Mouse (Mus musculus): ENCODE measurements around the gene Hist4h4. TPM values are rescaled to one million over a fixed set of nuclear protein-coding genes. Genes with fewer than 3 reads are reported as not detected.
"Not testable (repeated sequence)": the region's sequence is repeated elsewhere in the genome, so short reads cannot be mapped to it uniquely, and the experiment has no call there.

Gene Hist4h4
- polyA plus RNA-seq, 2 experiments, result 1.1 to 1.2 TPM

DNA sequence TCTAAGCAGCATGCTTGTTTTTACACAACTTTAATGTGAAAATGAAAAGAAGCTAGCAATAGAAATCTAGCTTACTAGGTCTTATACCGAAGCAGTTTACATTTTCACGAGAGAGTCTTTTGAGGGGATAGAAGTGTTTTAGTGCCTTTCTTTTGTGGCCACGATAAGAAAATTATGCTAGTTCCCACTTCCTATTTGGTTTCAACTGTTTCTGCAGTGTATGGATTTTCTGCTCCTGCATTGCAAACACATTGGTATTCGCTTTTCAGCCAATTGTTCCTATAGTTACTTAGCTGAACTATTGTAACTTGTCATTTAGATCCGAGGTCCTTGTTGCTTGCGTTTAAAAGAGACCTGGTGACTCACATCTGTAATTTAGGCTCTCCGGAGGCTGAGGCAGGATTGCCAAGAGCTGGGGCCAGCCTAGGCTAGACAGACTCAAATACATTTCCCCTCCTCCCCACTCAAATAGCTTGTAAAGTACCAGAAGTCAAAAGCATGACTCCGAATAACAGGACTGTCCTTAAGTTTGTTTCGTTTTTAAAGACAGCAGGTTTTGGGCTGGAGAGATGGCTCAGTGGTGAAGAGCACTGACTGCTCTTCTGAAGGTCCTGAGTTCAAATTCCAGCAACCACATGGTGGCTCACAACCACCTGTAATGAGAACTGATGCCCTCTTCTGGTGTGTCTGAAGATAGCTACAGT is 642 bp upstream of the Hist4h4 start:
- TF ChIP-seq POLR2A (IDR thresholded peaks at IDR 0.05; ENCODE audit: borderline replicate concordance, extremely low read depth, insufficient read depth, insufficient read length), result no peak
- Histone ChIP-seq H3K4me3 (replicated peaks; ENCODE audit: low read length) (peak overlapping the region; percentile 78), H3K9ac (ENCODE audit: low read depth, low read length, severe bottlenecking) (no peak overlapping the region; the same call in 1 of the 2 replicates), H3K27ac (replicated peaks; ENCODE audit: low read depth, low read length) (peak overlapping the region; percentile 100), H3K36me3 (ENCODE audit: control insufficient read depth, insufficient read depth, low read length) (no peaks in the 10 kb centered on the region), H3K4me2 (replicated peaks; ENCODE audit: low read depth, low read length, severe bottlenecking) (peak overlapping the region; percentile 62), H3K27me3 (ENCODE audit: control insufficient read depth, insufficient read depth, low read length) (no peaks in the 10 kb centered on the region), H3K4me1 (ENCODE audit: control insufficient read depth, insufficient read depth, low read length) (peaks cover 21% of the 10 kb centered on the region), H3K9me3 (ENCODE audit: control insufficient read depth, low read length) (no peaks in the 10 kb centered on the region)
- ATAC-seq (ENCODE audit: low FRiP score, low read depth) (no peak), DNase-seq (ENCODE audit: low spot score) (no peak)
- 26% methylated on average over 9 of the region's 9 CpGs for WGBS

DNA sequence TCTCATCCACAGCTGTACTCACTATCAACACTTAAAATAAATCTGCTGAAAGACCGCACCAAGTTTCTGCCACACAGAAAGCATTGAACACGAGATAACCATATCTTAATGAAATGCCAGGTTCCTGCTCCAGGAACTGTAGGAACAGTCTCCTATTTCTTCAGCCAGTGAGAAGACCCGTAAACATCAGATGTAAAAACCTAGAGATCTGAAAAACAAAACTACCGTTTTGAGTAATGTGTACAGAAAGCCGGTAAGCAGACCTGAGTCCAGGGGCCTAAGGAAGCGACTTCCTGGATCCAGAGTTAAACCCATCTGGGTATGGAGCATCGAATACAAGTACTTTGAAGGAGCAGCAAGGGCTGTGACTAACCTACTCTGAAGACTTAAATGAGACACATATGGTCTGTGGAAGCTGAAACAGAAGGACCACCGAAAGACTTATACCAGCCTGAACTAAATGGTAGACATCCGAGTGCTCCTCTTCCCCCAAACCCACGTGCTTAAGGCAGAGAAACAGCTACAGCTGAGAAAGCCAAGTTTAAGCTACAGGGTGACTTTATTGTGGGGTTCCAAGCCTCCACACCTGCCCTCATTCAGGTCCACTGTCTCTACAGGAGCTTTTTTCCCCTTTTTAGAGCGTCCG is 999 bp downstream of the Hist4h4 start:
- no peak for TF ChIP-seq POLR2A (IDR thresholded peaks at IDR 0.05; ENCODE audit: borderline replicate concordance, extremely low read depth, insufficient read depth, insufficient read length)
- H3K4me1 ChIP-seq (ENCODE audit: control insufficient read depth, insufficient read depth, low read length), result peaks cover 12% of the 10 kb centered on the region
- peak overlapping the region; percentile 62 for H3K4me2 ChIP-seq (replicated peaks; ENCODE audit: low read depth, low read length, severe bottlenecking)
- H3K27ac ChIP-seq (replicated peaks; ENCODE audit: low read depth, low read length), result peak overlapping the region; percentile 100
- H3K27me3 ChIP-seq (ENCODE audit: control insufficient read depth, insufficient read depth, low read length), result no peaks in the 10 kb centered on the region
- no peaks in the 10 kb centered on the region for H3K9me3 ChIP-seq (ENCODE audit: control insufficient read depth, low read length)
- ATAC-seq (ENCODE audit: low FRiP score, low read depth) (peak; percentile 2; the same call in 1 of the 2 replicates), DNase-seq (ENCODE audit: low spot score) (no peak)
- peak overlapping the region; percentile 78 for H3K4me3 ChIP-seq (replicated peaks; ENCODE audit: low read length)
- H3K36me3 ChIP-seq (ENCODE audit: control insufficient read depth, insufficient read depth, low read length), result no peaks in the 10 kb centered on the region
- peak overlapping the region; percentile 96 for H3K9ac ChIP-seq (ENCODE audit: low read depth, low read length, severe bottlenecking)
- WGBS, result 13% methylated on average over 12 of the region's 12 CpGs

DNA sequence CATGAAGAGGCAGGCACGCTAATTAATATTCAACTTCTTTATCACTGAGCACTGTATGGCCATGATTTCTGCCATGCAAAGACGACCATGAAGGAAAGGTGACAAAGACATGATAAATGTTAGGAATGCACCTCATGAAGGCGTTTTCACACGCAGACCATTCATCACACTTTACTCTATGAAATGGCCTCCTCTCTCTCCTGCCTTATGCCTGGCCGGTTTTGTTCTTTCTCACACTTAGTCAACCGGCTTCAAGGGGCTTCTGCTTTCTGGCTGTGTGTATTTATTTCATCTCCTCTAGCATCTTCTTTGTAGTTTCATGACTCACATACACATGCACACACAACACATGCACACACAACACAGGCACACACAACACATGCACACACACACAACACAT is 2.9 kb downstream of the Hist4h4 start:
- no peak overlapping the region for H3K4me3 ChIP-seq (replicated peaks; ENCODE audit: low read length)
- H3K27me3 ChIP-seq (ENCODE audit: control insufficient read depth, insufficient read depth, low read length), result no peaks in the 10 kb centered on the region
- no peak for ATAC-seq (ENCODE audit: low FRiP score, low read depth)
- no peaks in the 10 kb centered on the region for H3K9me3 ChIP-seq (ENCODE audit: control insufficient read depth, low read length)
- DNase-seq (ENCODE audit: low spot score), result no peak
- no peak overlapping the region for H3K27ac ChIP-seq (replicated peaks; ENCODE audit: low read depth, low read length)
- WGBS, result 84% methylated on average over 6 of the region's 6 CpGs
- H3K4me1 ChIP-seq (ENCODE audit: control insufficient read depth, insufficient read depth, low read length), result peaks cover 9% of the 10 kb centered on the region
- TF ChIP-seq POLR2A (IDR thresholded peaks at IDR 0.05; ENCODE audit: borderline replicate concordance, extremely low read depth, insufficient read depth, insufficient read length), result no peak
- H3K4me2 ChIP-seq (replicated peaks; ENCODE audit: low read depth, low read length, severe bottlenecking), result no peak overlapping the region
- no peak overlapping the region for H3K9ac ChIP-seq (ENCODE audit: low read depth, low read length, severe bottlenecking)
- no peaks in the 10 kb centered on the region for H3K36me3 ChIP-seq (ENCODE audit: control insufficient read depth, insufficient read depth, low read length)

GRCm38 (mm10) chr6:136800710-136801109 is 3.5 kb downstream of the Hist4h4 start:
- Histone ChIP-seq H3K27ac (replicated peaks; ENCODE audit: low read depth, low read length) (no peak overlapping the region), H3K27me3 (ENCODE audit: control insufficient read depth, insufficient read depth, low read length) (no peaks in the 10 kb centered on the region), H3K4me3 (replicated peaks; ENCODE audit: low read length) (no peak overlapping the region), H3K9me3 (ENCODE audit: control insufficient read depth, low read length) (no peaks in the 10 kb centered on the region), H3K36me3 (ENCODE audit: control insufficient read depth, insufficient read depth, low read length) (no peaks in the 10 kb centered on the region), H3K9ac (ENCODE audit: low read depth, low read length, severe bottlenecking) (no peak overlapping the region), H3K4me1 (ENCODE audit: control insufficient read depth, insufficient read depth, low read length) (peaks cover 9% of the 10 kb centered on the region), H3K4me2 (replicated peaks; ENCODE audit: low read depth, low read length, severe bottlenecking) (no peak overlapping the region)
- no peak for TF ChIP-seq POLR2A (IDR thresholded peaks at IDR 0.05; ENCODE audit: borderline replicate concordance, extremely low read depth, insufficient read depth, insufficient read length)
- ATAC-seq (ENCODE audit: low FRiP score, low read depth) (no peak), DNase-seq (ENCODE audit: low spot score) (no peak)
- 93% methylated on average over 8 of the region's 8 CpGs for WGBS

GRCm38 (mm10) chr6:136797874-136798693 is 6.1 kb downstream of the Hist4h4 start:
- not testable (repeated sequence) for H3K27ac ChIP-seq (replicated peaks; ENCODE audit: low read depth, low read length); DNase-seq (ENCODE audit: low spot score); H3K4me3 ChIP-seq (replicated peaks; ENCODE audit: low read length); H3K9ac ChIP-seq (ENCODE audit: low read depth, low read length, severe bottlenecking); H3K27me3 ChIP-seq (ENCODE audit: control insufficient read depth, insufficient read depth, low read length); H3K4me2 ChIP-seq (replicated peaks; ENCODE audit: low read depth, low read length, severe bottlenecking); ATAC-seq (ENCODE audit: low FRiP score, low read depth); H3K36me3 ChIP-seq (ENCODE audit: control insufficient read depth, insufficient read depth, low read length); H3K9me3 ChIP-seq (ENCODE audit: control insufficient read depth, low read length)
- WGBS, result 89% methylated on average over 3 of the region's 3 CpGs
- H3K4me1 ChIP-seq (ENCODE audit: control insufficient read depth, insufficient read depth, low read length), result peaks cover 11% of the 10 kb centered on the region

Measured in limb, embryonic 14.5 days (tissue).